ENCODE assay signal across 9 mouse cellular contexts in genomic region chrX:105006445-105006844, GRCm38 (mm10).
DNase-seq lines count a peak whose midpoint lies in the region; TF ChIP-seq lines count a peak whose summit lies in the region.
"Had no signal": no experiment of that assay in that cellular context is flagged by ENCODE, and none has a peak within 500 bp of the region (broad histone marks: within the 10 kb centered on the region; RNA-seq: fewer than 3 reads in every experiment).

No protein-coding gene starts in this region.

- intact Hi-C loops in heart, postnatal 25 days (cut with DNase I), result loop anchor here (1.0 kb wide), 1 partner anchor 827 kb away; no protein-coding TSS in a partner anchor

- peaks cover 3% of the 10 kb centered on the region; the same call in 1 of the 2 replicates for H3K4me1 ChIP-seq in spleen, adult 2 months (ENCODE audit: control insufficient read depth, insufficient read depth, insufficient read length)
- H3K4me1 ChIP-seq: neural tube, embryonic 13.5 days had no signal

- DNase-seq in heart, adult 18-20 months, result peak; percentile 1 to 33
- DNase-seq in heart, postnatal 25 days (ENCODE audit: low spot score), result no peak
- peak in 1 of 2 experiments; percentile 1 for DNase-seq in spleen, adult 2 months (ENCODE audit: low read depth in 1 of 2, low spot score in 2 of 2)
- DNase-seq in spleen, postnatal 4 days (ENCODE audit: low spot score in 2 of 2), result no peak
- DNase-seq in cerebellum, postnatal 36 days, result peak; percentile 8 to 13
- DNase-seq in layer of hippocampus, postnatal 36 days, result peak; percentile 3 to 8
- no peak for DNase-seq in testis, postnatal 10 days (ENCODE audit: low spot score)
- DNase-seq in ovary, postnatal 14 days (ENCODE audit: low spot score), result no peak

- no peak for TF ChIP-seq POLR2A in spleen, adult 2 months (IDR thresholded peaks at IDR 0.05; ENCODE audit: low read depth, low read length)

- WGBS in spleen, adult 2 months, result 14% methylated on average over 2 of the region's 2 CpGs

- H3K4me3 ChIP-seq in spleen, adult 2 months (ENCODE audit: extremely low read depth, insufficient read depth, insufficient read length), result no peak overlapping the region
- H3K4me3 ChIP-seq: neural tube, embryonic 13.5 days had no signal

- no peak overlapping the region for H3K27ac ChIP-seq in spleen, adult 2 months (ENCODE audit: insufficient read depth, low read length)
- H3K27ac ChIP-seq: neural tube, embryonic 13.5 days had no signal

- no peaks in the 10 kb centered on the region for H3K27me3 ChIP-seq in spleen, adult 2 months (ENCODE audit: control insufficient read depth, insufficient read depth, low read length)

- peak; percentile 18; the same call in 1 of the 2 replicates for TF ChIP-seq CTCF in spleen, adult 2 months (IDR thresholded peaks at IDR 0.05; ENCODE audit: extremely low read depth, insufficient read depth, insufficient read length, insufficient replicate concordance)

- H3K36me3 ChIP-seq in spleen, adult 2 months (ENCODE audit: control insufficient read depth, insufficient read depth, low read length), result no peaks in the 10 kb centered on the region
- H3K36me3 ChIP-seq: neural tube, embryonic 13.5 days had no signal

Comparison
In these comparisons a context has a peak if more than half of its experiments do, and no peak if none do; other contexts are left out.
1. DNase-seq: peak in heart, adult 18-20 months (2 of 2), cerebellum, postnatal 36 days (2 of 2) and layer of hippocampus, postnatal 36 days (2 of 2); none in heart, postnatal 25 days (single experiment), spleen, postnatal 4 days (0 of 2), testis, postnatal 10 days (single experiment) and ovary, postnatal 14 days (single experiment).